Mouse (Mus musculus) cerebellum, adult 2 months (tissue): ENCODE measurements at regions not wholly inside any gene's neighbourhood (a gene's known extent, or its start where the extent isn't known, plus 50 kb on each side); places are given as distances from the start of the nearest gene placed in this dataset.

ENCODE experiments used
- CTCF ChIP-seq: fragments of 200-500 bp; IDR thresholded peaks from 2 replicates; pipeline ENCODE4 v1.5.1; 2011; ENCODE audit warnings: low read depth, mild to moderate bottlenecking, control low read depth, low read length, moderate library complexity, borderline replicate concordance; ENCODE audit not compliant: insufficient read depth
- POLR2A ChIP-seq: fragments of 200-500 bp; IDR thresholded peaks from 2 replicates; pipeline ENCODE4 v1.6.1; 2011; ENCODE audit warnings: low read length, control low read depth, borderline replicate concordance; ENCODE audit not compliant: insufficient read depth

DNA sequence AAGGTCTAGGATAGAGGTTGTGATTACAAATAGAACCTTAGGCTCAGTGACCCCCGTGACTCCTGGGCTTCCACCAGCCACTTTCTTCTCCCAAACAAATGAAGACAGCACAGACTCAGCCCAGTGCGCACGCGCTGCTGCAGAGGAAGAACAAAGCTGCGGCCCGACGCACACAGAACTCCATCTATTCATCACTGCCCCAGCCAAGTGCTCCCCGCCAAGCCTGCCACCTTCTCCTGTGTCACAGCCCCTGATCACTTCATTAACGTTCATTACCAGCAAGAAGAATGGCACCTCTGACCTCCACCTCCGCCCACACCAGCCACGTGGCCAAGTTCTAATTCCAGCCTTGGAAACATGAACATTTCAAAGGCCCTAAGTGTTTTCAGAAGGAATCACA lies 53.7 kb upstream of the Twist2 start:
- TF ChIP-seq POLR2A (no peak), CTCF (no peak)
